Mouse (Mus musculus): Measurements from ENCODE around the gene Trank1. TPM values are rescaled to one million over a fixed set of nuclear protein-coding genes. Genes with fewer than 3 reads are reported as not detected.

Gene Trank1
- 0.16 and 0.17 TPM in 2 replicates for polyA plus RNA-seq (2012; rRNA removed; ENCODE audit: low replicate concordance)

DNA sequence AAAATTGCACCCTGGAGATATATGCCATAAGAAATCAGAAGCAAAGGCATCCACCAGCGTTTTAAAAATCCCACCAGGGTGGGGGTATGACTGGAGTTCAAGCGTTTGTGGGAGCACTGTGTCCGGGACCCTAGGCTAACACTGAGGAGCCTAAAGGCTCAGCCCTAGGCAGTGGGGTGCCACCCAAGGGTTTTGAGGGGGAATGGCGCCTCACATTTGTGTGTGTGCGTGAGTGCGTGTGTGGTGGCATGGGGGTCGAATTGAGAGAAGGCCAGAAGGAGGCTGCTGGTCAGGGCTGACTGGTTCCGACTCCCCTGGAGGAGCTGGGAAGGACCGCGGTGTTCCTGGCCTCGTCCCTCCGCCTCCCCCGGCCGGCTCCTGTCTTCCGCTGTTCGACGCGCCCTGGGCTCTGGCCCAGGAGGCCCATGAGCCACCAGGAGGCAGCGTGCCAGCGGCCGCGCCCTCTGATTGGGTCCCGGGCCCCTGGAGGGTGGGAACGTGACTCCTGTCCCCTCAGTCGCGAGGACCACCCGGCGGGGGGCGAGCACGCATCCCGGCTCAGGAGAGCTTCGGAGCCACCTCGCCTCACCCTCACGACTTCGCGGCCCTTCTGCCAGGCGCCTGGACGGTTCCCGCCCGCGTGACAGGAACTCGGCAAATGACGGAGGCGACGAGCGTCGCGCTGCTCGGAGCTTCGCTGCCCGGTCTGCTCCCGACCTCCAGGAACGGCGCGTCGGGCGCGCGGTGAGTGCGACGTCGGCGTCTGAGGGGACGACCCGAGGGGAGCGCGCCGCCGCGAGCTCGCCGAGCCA lies at the start of gene Trank1:
Gene Trank1, plus strand, starts transcription at position 709 of the 812 bp plus-strand sequence.

GRCm38 (mm10) chr9:111271434-111272160 lies 39.9 kb upstream of the Trank1 start, which contains the start of the genes Mlh1 and Epm2aip1:
Mlh1 (minus strand) TSS chr9:111271791.
Epm2aip1 (plus strand) TSS chr9:111271929.

GRCm38 (mm10) chr9:111438904-111439835 lies 127.6 kb downstream of the Trank1 start, which contains the start of gene Dclk3:
Dclk3 (plus strand) TSS chr9:111439081.

Other genes with a start within 250 kb of the Trank1 start
- gene Lrrfip2, start 194.1 kb upstream of the Trank1 start, polyA plus RNA-seq (2012; rRNA removed; ENCODE audit: low replicate concordance): 12.6 and 17.2 TPM in 2 replicates
- gene Mlh1, start 39.9 kb upstream of the Trank1 start, polyA plus RNA-seq (2012; rRNA removed; ENCODE audit: low replicate concordance): 17.9 and 24.6 TPM in 2 replicates
- 10.3 and 18.3 TPM in 2 replicates for gene Epm2aip1, start 39.8 kb upstream of the Trank1 start, polyA plus RNA-seq (2012; rRNA removed; ENCODE audit: low replicate concordance)
- 0.78 and 1.6 TPM in 2 replicates for gene Dclk3, start 127.3 kb downstream of the Trank1 start, polyA plus RNA-seq (2012; rRNA removed; ENCODE audit: low replicate concordance)